Mouse (Mus musculus) testis, adult 2 months (tissue): ENCODE data around the gene Atl3.
"Not testable (repeated sequence)": the region's sequence is repeated elsewhere in the genome, so short reads cannot be mapped to it uniquely, and the experiment has no call there.

Source experiments
- CTCF ChIP-seq: fragments of 200-500 bp; IDR thresholded peaks from 2 replicates; pipeline ENCODE4 v1.5.1; 2012; ENCODE audit warnings: low read depth, mild to moderate bottlenecking, inconsistent platforms, low read length, moderate library complexity; ENCODE audit not compliant: control insufficient read depth, insufficient read depth, insufficient replicate concordance
- POLR2A ChIP-seq: fragments of 200-500 bp; IDR thresholded peaks from 2 replicates; pipeline ENCODE4 v1.6.1; 2012; ENCODE audit warnings: low read depth, mild to moderate bottlenecking, inconsistent platforms, low read length, moderate library complexity; ENCODE audit not compliant: control insufficient read depth

DNA sequence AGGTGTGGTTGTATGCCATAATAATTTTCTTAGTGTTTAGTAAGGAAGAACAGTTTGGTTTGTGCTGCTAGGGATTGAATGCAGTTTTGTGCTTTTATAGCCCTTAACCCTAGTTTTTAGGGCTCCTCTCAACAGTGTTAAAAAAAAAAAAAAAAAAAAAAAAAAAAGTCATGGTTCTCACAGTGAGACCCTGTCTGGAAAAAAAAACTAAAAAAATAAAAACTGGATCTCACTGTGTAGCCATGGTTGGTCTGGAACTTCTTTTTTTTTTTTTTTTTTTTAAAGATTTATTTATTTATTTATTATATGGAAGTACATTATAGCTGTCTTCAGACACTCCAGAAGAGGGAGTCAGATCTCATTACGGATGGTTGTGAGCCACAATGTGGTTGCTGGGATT is 2.2 kb downstream of the Atl3 start:
- TF ChIP-seq CTCF, POLR2A: not testable (repeated sequence)
